Mouse (Mus musculus): ENCODE measurements around the gene Tra2a. TPM values are rescaled to one million over a fixed set of nuclear protein-coding genes. Genes with fewer than 3 reads are reported as not detected.
"Not testable (repeated sequence)": the region's sequence is repeated elsewhere in the genome, so short reads cannot be mapped to it uniquely, and the experiment has no call there.

The Tra2a gene
- polyA plus RNA-seq, 1 experiment from 2014 or later: 44.5 TPM

- ATAC-seq (ENCODE audit: low FRiP score) (peak; percentile 59; the same call in 1 of the 2 replicates), DNase-seq (ENCODE audit: low spot score) (peak; percentile 77)
- Histone ChIP-seq H3K4me3 (replicated peaks; ENCODE audit: low read length) (no peak overlapping the region), H3K27me3 (ENCODE audit: control insufficient read depth, insufficient read depth, low read length) (no peaks in the 10 kb centered on the region), H3K9me3 (ENCODE audit: control insufficient read depth, low read length) (no peaks in the 10 kb centered on the region), H3K36me3 (replicated peaks; ENCODE audit: control insufficient read depth, insufficient read depth) (no peaks in the 10 kb centered on the region), H3K27ac (no peak overlapping the region), H3K9ac (no peak overlapping the region), H3K4me1 (replicated peaks; ENCODE audit: control insufficient read depth, insufficient read depth, low read length) (no peaks in the 10 kb centered on the region), H3K4me2 (replicated peaks) (no peak overlapping the region)
- 20% methylated on average over 5 of the region's 5 CpGs for WGBS
Measured at GRCm38 (mm10) chr6:49269200-49269599, 5.4 kb upstream of the Tra2a start.

GRCm38 (mm10) chr6:49267686-49268085, 3.9 kb upstream of the Tra2a start:
- H3K4me1 ChIP-seq (replicated peaks; ENCODE audit: control insufficient read depth, insufficient read depth, low read length): no peaks in the 10 kb centered on the region
- DNase-seq (ENCODE audit: low spot score): no peak
- no peak overlapping the region for H3K4me3 ChIP-seq (replicated peaks; ENCODE audit: low read length)
- 66% methylated on average over 4 of the region's 4 CpGs for WGBS
- no peak overlapping the region for H3K9ac ChIP-seq
- H3K27me3 ChIP-seq (ENCODE audit: control insufficient read depth, insufficient read depth, low read length): no peaks in the 10 kb centered on the region
- no peak overlapping the region for H3K4me2 ChIP-seq (replicated peaks)
- H3K9me3 ChIP-seq (ENCODE audit: control insufficient read depth, low read length): no peaks in the 10 kb centered on the region
- no peak for ATAC-seq (ENCODE audit: low FRiP score)
- no peak overlapping the region for H3K27ac ChIP-seq
- H3K36me3 ChIP-seq (replicated peaks; ENCODE audit: control insufficient read depth, insufficient read depth): no peaks in the 10 kb centered on the region

GRCm38 (mm10) chr6:49265207-49265606, 1.4 kb upstream of the Tra2a start:
- H3K4me3 ChIP-seq (replicated peaks; ENCODE audit: low read length); ATAC-seq (ENCODE audit: low FRiP score); DNase-seq (ENCODE audit: low spot score); H3K27ac ChIP-seq; H3K4me1 ChIP-seq (replicated peaks; ENCODE audit: control insufficient read depth, insufficient read depth, low read length); H3K4me2 ChIP-seq (replicated peaks); H3K9me3 ChIP-seq (ENCODE audit: control insufficient read depth, low read length); H3K27me3 ChIP-seq (ENCODE audit: control insufficient read depth, insufficient read depth, low read length); H3K36me3 ChIP-seq (replicated peaks; ENCODE audit: control insufficient read depth, insufficient read depth); H3K9ac ChIP-seq: not testable (repeated sequence)
- WGBS: 94% methylated on average over 1 of the region's 1 CpGs

- H3K4me3 ChIP-seq (replicated peaks; ENCODE audit: low read length); H3K27me3 ChIP-seq (ENCODE audit: control insufficient read depth, insufficient read depth, low read length); H3K9ac ChIP-seq; H3K9me3 ChIP-seq (ENCODE audit: control insufficient read depth, low read length); ATAC-seq (ENCODE audit: low FRiP score); H3K36me3 ChIP-seq (replicated peaks; ENCODE audit: control insufficient read depth, insufficient read depth); DNase-seq (ENCODE audit: low spot score): not testable (repeated sequence)
- Histone ChIP-seq H3K4me1 (replicated peaks; ENCODE audit: control insufficient read depth, insufficient read depth, low read length) (peaks cover 16% of the 10 kb centered on the region), H3K27ac (peak overlapping the region; percentile 97; the same call in 1 of the 2 replicates), H3K4me2 (replicated peaks) (peak overlapping the region; percentile 90)
- 90% methylated on average over 7 of the region's 7 CpGs for WGBS
Measured at GRCm38 (mm10) chr6:49264446-49264845, 613 bp upstream of the Tra2a start.

GRCm38 (mm10) chr6:49263081-49263846, 569 bp downstream of the Tra2a start:
- WGBS: under 1% methylated on average over 70 of the region's 71 CpGs
- Histone ChIP-seq H3K27me3 (ENCODE audit: control insufficient read depth, insufficient read depth, low read length) (no peaks in the 10 kb centered on the region), H3K4me2 (replicated peaks) (peak overlapping the region; percentile 90), H3K36me3 (replicated peaks; ENCODE audit: control insufficient read depth, insufficient read depth) (no peaks in the 10 kb centered on the region), H3K9ac (peak overlapping the region; percentile 99), H3K4me3 (replicated peaks; ENCODE audit: low read length) (peak overlapping the region; percentile 94), H3K9me3 (ENCODE audit: control insufficient read depth, low read length) (no peaks in the 10 kb centered on the region), H3K4me1 (replicated peaks; ENCODE audit: control insufficient read depth, insufficient read depth, low read length) (peaks cover 16% of the 10 kb centered on the region), H3K27ac (peak overlapping the region; percentile 97)
- DNase-seq (ENCODE audit: low spot score): peak; percentile 30
- ATAC-seq (ENCODE audit: low FRiP score): peak; percentile 81

GRCm38 (mm10) chr6:49262421-49262820, 1.4 kb downstream of the Tra2a start:
- no peaks in the 10 kb centered on the region for H3K9me3 ChIP-seq (ENCODE audit: control insufficient read depth, low read length)
- under 1% methylated on average over 9 of the region's 9 CpGs for WGBS
- ATAC-seq (ENCODE audit: low FRiP score) (no peak), DNase-seq (ENCODE audit: low spot score) (peak; percentile 46)
- peak overlapping the region; percentile 99 for H3K9ac ChIP-seq
- H3K27ac ChIP-seq: peak overlapping the region; percentile 97; the same call in 1 of the 2 replicates
- H3K4me3 ChIP-seq (replicated peaks; ENCODE audit: low read length): peak overlapping the region; percentile 94
- no peaks in the 10 kb centered on the region for H3K36me3 ChIP-seq (replicated peaks; ENCODE audit: control insufficient read depth, insufficient read depth)
- H3K27me3 ChIP-seq (ENCODE audit: control insufficient read depth, insufficient read depth, low read length): no peaks in the 10 kb centered on the region
- H3K4me2 ChIP-seq (replicated peaks): peak overlapping the region; percentile 90
- H3K4me1 ChIP-seq (replicated peaks; ENCODE audit: control insufficient read depth, insufficient read depth, low read length): peaks cover 16% of the 10 kb centered on the region

GRCm38 (mm10) chr6:49259711-49260110, 4.1 kb downstream of the Tra2a start:
- Histone ChIP-seq H3K4me1 (replicated peaks; ENCODE audit: control insufficient read depth, insufficient read depth, low read length) (peaks cover 16% of the 10 kb centered on the region), H3K27ac (no peak overlapping the region), H3K36me3 (replicated peaks; ENCODE audit: control insufficient read depth, insufficient read depth) (no peaks in the 10 kb centered on the region), H3K27me3 (ENCODE audit: control insufficient read depth, insufficient read depth, low read length) (no peaks in the 10 kb centered on the region), H3K4me3 (replicated peaks; ENCODE audit: low read length) (no peak overlapping the region), H3K9ac (no peak overlapping the region), H3K4me2 (replicated peaks) (no peak overlapping the region), H3K9me3 (ENCODE audit: control insufficient read depth, low read length) (no peaks in the 10 kb centered on the region)
- 63% methylated on average over 5 of the region's 5 CpGs for WGBS
- DNase-seq (ENCODE audit: low spot score) (no peak), ATAC-seq (ENCODE audit: low FRiP score) (no peak)

- no peaks in the 10 kb centered on the region for H3K27me3 ChIP-seq (ENCODE audit: control insufficient read depth, insufficient read depth, low read length)
- H3K9me3 ChIP-seq (ENCODE audit: control insufficient read depth, low read length): no peaks in the 10 kb centered on the region
- H3K4me1 ChIP-seq (replicated peaks; ENCODE audit: control insufficient read depth, insufficient read depth, low read length): peaks cover 16% of the 10 kb centered on the region
- DNase-seq (ENCODE audit: low spot score) (no peak), ATAC-seq (ENCODE audit: low FRiP score) (no peak)
- no peaks in the 10 kb centered on the region for H3K36me3 ChIP-seq (replicated peaks; ENCODE audit: control insufficient read depth, insufficient read depth)
- H3K4me2 ChIP-seq (replicated peaks): no peak overlapping the region
- H3K27ac ChIP-seq: no peak overlapping the region
- H3K9ac ChIP-seq: no peak overlapping the region
- 95% methylated on average over 2 of the region's 2 CpGs for WGBS
- H3K4me3 ChIP-seq (replicated peaks; ENCODE audit: low read length): no peak overlapping the region
Measured at GRCm38 (mm10) chr6:49257880-49258279, 6.0 kb downstream of the Tra2a start.

GRCm38 (mm10) chr6:49252207-49252606, 11.6 kb downstream of the Tra2a start:
- H3K27ac ChIP-seq: no peak overlapping the region
- no peaks in the 10 kb centered on the region for H3K9me3 ChIP-seq (ENCODE audit: control insufficient read depth, low read length)
- WGBS: 97% methylated on average over 8 of the region's 8 CpGs
- no peaks in the 10 kb centered on the region for H3K27me3 ChIP-seq (ENCODE audit: control insufficient read depth, insufficient read depth, low read length)
- ATAC-seq (ENCODE audit: low FRiP score) (no peak), DNase-seq (ENCODE audit: low spot score) (no peak)
- H3K4me1 ChIP-seq (replicated peaks; ENCODE audit: control insufficient read depth, insufficient read depth, low read length): no peaks in the 10 kb centered on the region
- H3K4me2 ChIP-seq (replicated peaks): no peak overlapping the region
- no peak overlapping the region for H3K9ac ChIP-seq
- no peak overlapping the region for H3K4me3 ChIP-seq (replicated peaks; ENCODE audit: low read length)
- peaks cover 51% of the 10 kb centered on the region for H3K36me3 ChIP-seq (replicated peaks; ENCODE audit: control insufficient read depth, insufficient read depth)
